Mouse (Mus musculus): ENCODE data around the gene Fkrp.

DNA sequence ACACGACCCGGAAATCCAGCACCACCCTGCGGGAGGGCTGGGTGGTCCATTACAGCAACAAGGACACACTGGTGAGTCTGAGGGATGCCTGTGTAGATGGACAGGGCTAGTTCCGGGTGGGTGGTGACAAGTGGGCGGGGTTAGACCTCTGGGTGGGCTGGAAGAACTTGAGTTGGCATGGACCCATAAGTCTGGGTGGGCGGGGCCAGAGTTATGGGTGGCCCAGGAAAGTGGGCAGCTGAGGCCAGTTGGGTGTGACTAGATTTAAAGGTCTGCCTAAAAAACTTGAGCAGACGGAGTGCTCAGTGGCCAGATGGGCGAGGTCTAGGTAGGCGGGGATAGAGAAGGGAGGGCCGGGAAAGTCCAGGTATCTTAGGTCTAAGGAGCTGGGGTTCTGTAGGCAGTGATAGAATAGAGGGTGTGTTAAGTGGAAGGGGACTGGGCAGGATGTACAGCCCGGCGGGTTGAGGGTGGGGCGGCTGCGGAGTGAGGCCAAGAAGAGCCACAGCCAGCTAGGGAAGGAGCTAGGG lies 36.8 kb upstream of the Fkrp start:
- TF ChIP-seq CTCF (IDR thresholded peaks at IDR 0.05; ENCODE audit: low read depth) (no peak), EP300 (optimal IDR thresholded peaks at IDR 0.05) (no peak)

Data from stomach, postnatal 0 days (tissue).